Mouse (Mus musculus) hematopoietic stem cell, adult 5-6 weeks (primary cell): ENCODE measurements around the gene Psmd2. TPM values are rescaled to one million over a fixed set of nuclear protein-coding genes. Genes with fewer than 3 reads are reported as not detected.
"Not testable (repeated sequence)": the region's sequence is repeated elsewhere in the genome, so short reads cannot be mapped to it uniquely, and the experiment has no call there.

Source experiments
- ATAC-seq, 2 experiments: fragments of 125-278 bp in 1 of 2; replicated peaks in 1 of 2; 2 replicates each; pipeline ENCODE4 v1.8.0; 2016 to 2017; ENCODE audit warnings: inconsistent platforms in 2 of 2, mild to moderate bottlenecking in 2 of 2, moderate number of reproducible peaks in 2 of 2, low read depth in 1 of 2, moderate TSS enrichment in 1 of 2; ENCODE audit not compliant: low FRiP score in 2 of 2, poor library complexity in 2 of 2, severe bottlenecking in 2 of 2, insufficient read depth in 1 of 2, low TSS enrichment in 1 of 2
- total RNA-seq: library from RNA; stranded (forward); fragments of 172-1452, 232-1000 nt; gene quantifications from 2 replicates; pipeline ENCODE4 v1.2.3, GENCODE M21; 2017

The Psmd2 gene
- total RNA-seq, 1 experiment from 2014 or later = 211 TPM

- peak; percentile 70 to 72; a peak in 3 of 4 replicates for ATAC-seq
Measured at GRCm38 (mm10) chr16:20642161-20642560, 9.3 kb upstream of the Psmd2 start.

GRCm38 (mm10) chr16:20643911-20644310 lies 7.5 kb upstream of the Psmd2 start:
- ATAC-seq = no peak

GRCm38 (mm10) chr16:20651947-20652310 lies 477 bp downstream of the Psmd2 start:
- ATAC-seq = no peak

- no peak for ATAC-seq
Measured at GRCm38 (mm10) chr16:20653315-20653714, 1.9 kb downstream of the Psmd2 start.

GRCm38 (mm10) chr16:20657661-20658060 lies 6.2 kb downstream of the Psmd2 start:
- no peak for ATAC-seq

- not testable (repeated sequence) for ATAC-seq
Measured at GRCm38 (mm10) chr16:20668013-20668412, 16.6 kb downstream of the Psmd2 start, which contains the start of gene Eif4g1. Eif4g1 (plus strand) TSS chr16:20668313.

GRCm38 (mm10) chr16:20670291-20670690 lies 18.8 kb downstream of the Psmd2 start:
- no peak for ATAC-seq

- no peak for ATAC-seq
Measured at GRCm38 (mm10) chr16:20671886-20672285, 20.4 kb downstream of the Psmd2 start.

GRCm38 (mm10) chr16:20672500-20672902 lies 21.0 kb downstream of the Psmd2 start:
- peak; percentile 68 to 92 for ATAC-seq

- peak in 1 of 2 experiments; percentile 20; a peak in 2 of 4 replicates for ATAC-seq
Measured at GRCm38 (mm10) chr16:20672965-20673705, 21.7 kb downstream of the Psmd2 start.

- peak; percentile 4 to 14; a peak in 1 of 4 replicates for ATAC-seq
Measured at GRCm38 (mm10) chr16:20673706-20674303, 22.4 kb downstream of the Psmd2 start.

- no peak for ATAC-seq
Measured at GRCm38 (mm10) chr16:20675213-20675612, 23.8 kb downstream of the Psmd2 start.

- ATAC-seq = no peak
Measured at GRCm38 (mm10) chr16:20676702-20677101, 25.2 kb downstream of the Psmd2 start.

GRCm38 (mm10) chr16:20677380-20677779 lies 25.9 kb downstream of the Psmd2 start:
- no peak for ATAC-seq

GRCm38 (mm10) chr16:20677974-20678675 lies 26.7 kb downstream of the Psmd2 start:
- peak; percentile 93 to 94 for ATAC-seq

GRCm38 (mm10) chr16:20690774-20691173 lies 39.3 kb downstream of the Psmd2 start:
- ATAC-seq = no peak

- ATAC-seq = no peak
Measured at GRCm38 (mm10) chr16:20691617-20692016, 40.2 kb downstream of the Psmd2 start.
